Mouse (Mus musculus) Patski (cell line): ENCODE data around the gene Fam181b. TPM values are rescaled to one million over a fixed set of nuclear protein-coding genes. Genes with fewer than 3 reads are reported as not detected.

Experiments used
- ATAC-seq: fragments of 100-300 bp; one replicate; pipeline ENCODE4 v1.8.0; 2021
- CTCF ChIA-PET: fragments of 350-600 bp; sonication (Branson Sonifier 250); formaldehyde crosslinking; loops from one replicate; lab custom pipeline; 2022; ENCODE audit warnings: inconsistent platforms; lab: Charles Lee
- POLR2A ChIA-PET: fragments of 350-600 bp; sonication (Branson Sonifier 250); formaldehyde crosslinking; loops from one replicate; lab custom pipeline; 2022; ENCODE audit warnings: antibody characterized with exemption, inconsistent platforms; lab: Charles Lee
- DNase-seq: peaks from one replicate; pipeline ENCODE4 v3.0.0-alpha.2; 2011; ENCODE audit warnings: low read depth, low spot score
- H3K27me3 ChIP-seq: fragments of 371-371 bp; one replicate; pipeline ENCODE4 v1.5.1; 2021
- CTCF ChIP-seq: fragments of 100-300 bp; IDR thresholded peaks from one replicate; pipeline ENCODE4 v1.5.1; 2021
- in situ Hi-C: fragments of 300-500 bp; cut with MboI; formaldehyde crosslinking; loops from 3 replicates; pipeline ENCODE4 v1.11.1; 2018; ENCODE audit warnings: low pct_unique_long_range_greater_than_20kb, mixed read lengths
- polyA plus RNA-seq: library from polyadenylated mRNA; unstranded; gene quantifications from one replicate; pipeline ENCODE4 v1.2.3, GENCODE M21; 2021

The Fam181b gene
- polyA plus RNA-seq, 1 experiment from 2014 or later: not detected

DNA sequence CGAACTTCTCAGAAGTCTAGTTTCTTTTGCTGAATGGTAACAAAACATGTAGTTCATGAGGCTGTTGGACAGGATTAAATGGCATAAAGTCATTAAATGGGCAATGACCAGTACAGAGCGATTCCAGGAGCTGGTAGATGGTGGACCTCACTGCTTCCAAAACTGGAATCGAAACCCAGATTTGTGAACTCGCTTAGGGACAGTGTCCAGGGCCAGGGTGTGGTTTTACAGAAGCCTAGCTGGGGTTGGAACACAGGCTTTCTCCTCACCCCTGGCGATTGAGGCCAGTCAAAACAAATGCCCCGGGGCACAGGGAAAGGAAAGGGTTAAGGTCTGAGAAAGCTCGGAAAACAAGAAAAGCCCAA lies 263 bp upstream of the Fam181b start:
- H3K27me3 ChIP-seq: peaks cover 24% of the 10 kb centered on the region
- no peak for DNase-seq
- ChIA-PET POLR2A (no interaction called here), CTCF (no interaction called here)
- in situ Hi-C loops: no loop called here
- ATAC-seq: no peak
- TF ChIP-seq CTCF: no peak

DNA sequence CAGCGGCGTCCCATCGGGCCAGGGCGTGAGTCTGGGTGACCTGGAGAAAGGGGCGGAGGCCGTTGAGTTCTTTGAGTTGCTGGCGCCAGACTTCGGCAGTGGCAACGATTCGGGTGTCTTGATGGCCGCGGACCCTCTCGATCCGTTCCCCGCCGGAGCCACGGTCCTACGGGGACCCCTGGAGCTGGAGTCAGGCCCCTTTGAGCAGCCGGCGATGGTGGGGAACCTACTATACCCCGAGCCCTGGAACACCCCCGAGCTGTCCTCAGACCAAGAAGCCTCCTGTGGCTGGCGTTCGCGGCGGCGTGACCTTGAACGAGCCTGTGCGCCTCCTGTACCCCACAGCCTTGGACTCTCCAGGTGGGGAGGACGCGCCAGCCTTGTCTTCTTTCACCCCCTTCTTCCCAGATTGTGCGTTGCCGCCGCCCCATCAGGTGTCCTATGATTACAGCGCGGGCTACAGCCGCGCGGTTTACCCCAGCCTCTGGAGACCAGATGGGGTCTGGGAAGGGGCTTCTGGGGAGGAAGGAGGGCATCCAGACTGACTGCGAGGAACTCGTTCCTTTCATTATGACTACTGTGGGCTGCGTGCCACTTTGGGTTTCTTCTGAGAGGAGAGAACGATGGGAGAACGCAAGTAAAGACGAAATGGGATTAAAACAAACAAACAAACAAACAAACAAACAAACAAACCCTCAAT lies 1.2 kb downstream of the Fam181b start:
- H3K27me3 ChIP-seq: peaks cover 24% of the 10 kb centered on the region
- in situ Hi-C loops: no loop called here
- POLR2A ChIA-PET: no interaction called here
- ATAC-seq: peak; percentile 21
- DNase-seq: no peak
- no peak for TF ChIP-seq CTCF
- CTCF ChIA-PET: no interaction called here

DNA sequence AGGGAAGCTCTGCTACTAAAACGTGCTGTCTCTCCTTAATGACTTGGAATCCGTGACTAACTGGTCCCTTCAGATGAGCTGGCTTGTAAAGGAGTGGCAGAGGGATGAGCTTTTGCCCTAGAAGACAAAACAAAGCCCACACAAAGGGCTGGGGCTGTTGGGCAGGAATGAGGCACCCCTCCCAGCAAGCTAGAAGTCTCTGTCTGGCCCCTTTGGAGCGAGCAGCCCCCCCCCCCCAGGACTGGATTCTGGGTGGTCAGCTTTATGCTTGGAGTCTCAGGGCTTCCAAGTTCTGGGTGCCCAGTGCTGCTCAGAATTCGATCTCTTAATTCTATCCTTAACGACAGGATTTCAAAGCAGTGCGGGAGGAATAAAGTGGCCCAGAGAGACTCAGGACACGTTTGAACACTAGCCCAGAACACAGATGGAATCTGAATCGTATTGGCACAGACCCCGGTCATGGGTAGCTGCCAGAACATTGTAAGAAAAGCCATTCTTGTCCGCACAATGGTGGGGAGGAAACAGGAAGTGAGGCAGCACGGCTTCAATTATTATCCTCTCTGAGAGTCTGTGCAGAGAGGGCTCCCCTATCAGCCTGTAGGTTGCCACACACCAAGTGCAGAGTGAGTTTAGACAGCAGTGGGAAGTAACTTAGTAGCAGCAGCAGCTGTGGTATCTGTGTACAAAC lies 13.8 kb downstream of the Fam181b start:
- ATAC-seq: no peak
- TF ChIP-seq CTCF: no peak
- in situ Hi-C loops: loop anchor here (10.0 kb wide), 1 partner anchor 199 kb away; no protein-coding TSS in a partner anchor
- no peaks in the 10 kb centered on the region for H3K27me3 ChIP-seq
- CTCF ChIA-PET: interaction anchor here (1.4 kb wide), 1 partner anchor 17 kb away, joined by 4 read pairs; no protein-coding TSS in a partner anchor
- POLR2A ChIA-PET: no interaction called here
- no peak for DNase-seq

DNA sequence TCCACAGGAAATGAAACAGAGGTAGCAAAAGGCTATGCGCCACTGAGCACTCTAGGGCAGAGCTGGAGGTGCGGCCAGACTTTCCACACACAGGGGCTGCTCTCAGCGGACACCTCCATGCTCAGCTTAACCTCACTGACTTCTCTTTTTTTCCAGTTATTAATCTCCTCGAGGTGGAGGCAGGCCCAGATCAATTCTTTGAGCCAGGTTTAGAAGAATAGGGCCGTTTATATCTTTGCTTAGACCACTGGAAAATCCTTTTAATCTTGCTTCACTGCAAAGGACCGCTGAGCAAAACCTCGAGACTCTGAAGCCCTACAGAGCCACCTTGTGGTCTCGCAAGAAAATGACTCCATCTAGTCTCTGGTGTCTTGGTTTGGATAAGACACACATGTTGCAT lies 15.8 kb downstream of the Fam181b start:
- DNase-seq (no peak), ATAC-seq (peak; percentile 87)
- CTCF ChIA-PET: no interaction called here
- POLR2A ChIA-PET: no interaction called here
- in situ Hi-C loops: loop anchor here (10.0 kb wide), 1 partner anchor 201 kb away; no protein-coding TSS in a partner anchor
- H3K27me3 ChIP-seq: peaks cover 13% of the 10 kb centered on the region
- peak; percentile 67 for TF ChIP-seq CTCF

DNA sequence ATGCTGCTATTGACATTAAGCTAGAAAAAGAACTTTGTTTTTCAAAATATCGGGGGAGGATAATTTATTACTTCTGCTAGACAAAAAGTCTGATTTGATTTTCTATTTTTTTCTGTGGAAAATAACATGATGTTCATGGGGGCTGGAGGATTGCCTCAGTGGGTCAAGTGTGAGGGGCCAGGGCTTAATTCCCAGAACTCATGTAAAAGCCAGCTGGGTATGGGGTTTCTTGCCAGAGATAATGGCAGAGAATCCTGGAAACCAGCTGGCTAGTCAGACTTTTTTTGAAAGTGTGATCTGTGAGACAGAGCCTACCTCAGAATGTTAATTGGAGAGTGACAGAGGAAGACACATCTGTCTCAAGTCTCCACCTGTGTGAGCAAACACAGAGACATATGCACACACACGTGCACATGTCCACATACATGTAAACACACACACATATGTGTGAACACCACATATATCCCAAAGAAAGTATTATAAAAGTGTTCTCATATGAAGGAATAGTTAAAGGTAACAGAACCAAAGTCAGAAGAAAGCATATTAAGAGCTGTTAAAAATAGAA lies 25.2 kb downstream of the Fam181b start:
- CTCF ChIA-PET: no interaction called here
- TF ChIP-seq CTCF: no peak
- no peak for ATAC-seq
- POLR2A ChIA-PET: no interaction called here
- peaks cover 6% of the 10 kb centered on the region for H3K27me3 ChIP-seq
- DNase-seq: no peak
- in situ Hi-C loops: no loop called here

DNA sequence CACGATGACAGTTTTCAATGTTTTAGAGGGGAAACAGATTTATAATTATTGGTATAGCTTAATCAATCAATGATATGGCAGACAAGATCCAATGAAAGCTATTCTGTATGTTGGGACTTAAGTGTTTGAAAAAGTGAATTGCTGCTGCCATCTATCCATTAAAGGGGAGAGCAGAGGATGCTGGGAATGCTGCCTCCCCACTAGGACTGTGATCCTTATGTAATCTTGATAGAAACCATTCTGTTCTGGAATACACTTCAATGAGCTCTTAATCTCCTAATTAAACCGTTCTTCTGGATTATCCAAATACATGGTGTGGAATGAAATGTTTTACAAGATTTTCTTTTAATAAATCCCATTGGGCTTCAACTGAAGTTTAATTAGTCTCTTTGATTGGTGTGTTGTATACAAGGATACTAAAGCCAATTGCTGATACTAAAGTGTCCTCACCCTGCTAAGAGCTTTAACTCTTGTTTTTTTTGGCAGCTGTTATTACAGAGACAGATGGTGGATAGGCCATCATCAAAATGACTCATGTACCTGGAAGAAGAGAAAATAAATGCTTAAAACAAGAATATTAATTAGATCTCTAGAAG lies 30.8 kb downstream of the Fam181b start:
- ATAC-seq: no peak
- in situ Hi-C loops: no loop called here
- ChIA-PET POLR2A (no interaction called here), CTCF (interaction anchor here (0.9 to 1.3 kb wide), 2 partner anchors 14 to 17 kb away, joined by 3 to 4 read pairs; no protein-coding TSS in a partner anchor)
- H3K27me3 ChIP-seq: peaks cover 11% of the 10 kb centered on the region
- no peak for TF ChIP-seq CTCF
- DNase-seq: no peak

DNA sequence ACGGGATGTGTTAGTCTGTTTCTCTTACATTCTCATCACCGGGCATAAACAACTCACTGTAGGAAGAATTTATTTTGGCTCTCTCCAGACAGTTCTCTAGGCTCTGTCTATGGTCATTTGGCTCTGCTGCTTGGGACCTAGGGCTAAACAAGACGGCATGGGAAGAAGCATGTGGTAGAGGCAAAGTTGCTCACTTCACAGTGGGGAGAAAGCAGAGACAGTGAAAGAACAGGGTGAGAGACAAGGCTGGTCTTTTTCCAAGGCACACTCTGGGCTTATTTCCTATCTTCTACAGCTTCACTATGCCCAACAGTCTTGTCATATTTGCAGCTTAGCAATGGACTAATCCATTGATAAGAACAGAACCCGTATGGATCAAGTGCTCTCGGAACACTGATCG lies 31.4 kb downstream of the Fam181b start:
- ChIA-PET CTCF (interaction anchor here (0.9 to 1.3 kb wide), 2 partner anchors 13 to 18 kb away, joined by 3 to 4 read pairs; no protein-coding TSS in a partner anchor), POLR2A (no interaction called here)
- in situ Hi-C loops: no loop called here
- H3K27me3 ChIP-seq: peaks cover 11% of the 10 kb centered on the region
- DNase-seq (no peak), ATAC-seq (no peak)
- TF ChIP-seq CTCF: no peak

DNA sequence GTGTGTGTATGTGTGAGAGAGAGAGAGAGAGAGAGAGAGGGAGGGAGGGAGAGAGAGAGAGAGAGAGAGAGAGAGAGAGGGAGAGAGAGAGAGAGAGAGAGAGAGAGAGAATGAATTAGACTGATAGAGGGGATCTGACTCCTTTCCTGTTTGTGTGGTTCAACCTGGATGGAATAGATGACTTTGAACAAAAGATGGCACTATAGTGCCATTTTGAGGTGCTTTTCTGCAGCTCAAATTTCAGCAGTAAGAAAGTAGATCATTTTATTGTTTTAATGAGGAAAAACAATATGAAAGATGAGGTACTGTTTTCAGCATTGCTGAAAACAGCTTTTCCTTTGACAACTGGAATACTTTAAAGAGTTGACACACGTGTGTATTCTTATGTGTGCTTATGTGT lies 37.9 kb downstream of the Fam181b start:
- ChIA-PET POLR2A (no interaction called here), CTCF (no interaction called here)
- ATAC-seq: no peak
- in situ Hi-C loops: no loop called here
- no peak for TF ChIP-seq CTCF
- DNase-seq: no peak
- H3K27me3 ChIP-seq: peaks cover 7% of the 10 kb centered on the region

DNA sequence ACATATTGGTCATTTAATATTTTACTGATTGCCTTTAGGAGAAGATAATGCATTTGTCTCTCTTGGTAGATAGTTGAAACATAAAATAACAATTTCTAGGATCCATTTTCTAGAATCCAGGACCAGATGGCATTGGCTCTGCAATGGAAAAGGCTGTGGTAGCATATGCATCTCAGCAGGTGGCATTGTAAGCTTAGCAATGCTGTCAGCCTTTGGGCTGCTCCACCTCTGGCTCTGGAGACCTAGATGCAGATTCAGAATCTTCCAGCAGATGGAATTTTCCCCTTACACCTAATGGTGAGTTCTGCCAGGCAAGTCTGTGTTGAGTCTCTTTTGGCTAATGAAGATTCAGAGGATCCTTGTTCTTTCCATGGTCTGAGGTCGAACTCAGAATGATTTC lies 44.3 kb downstream of the Fam181b start:
- ChIA-PET CTCF (no interaction called here), POLR2A (no interaction called here)
- peaks cover 5% of the 10 kb centered on the region for H3K27me3 ChIP-seq

More for the DNA sequence above, 44.3 kb downstream of the Fam181b start:
- DNase-seq (no peak), ATAC-seq (no peak)
- peak; percentile 54 for TF ChIP-seq CTCF
- in situ Hi-C loops: loop anchor here (10.0 kb wide), 1 partner anchor 921 kb away; no protein-coding TSS in a partner anchor

Other genes starting within 250 kb of the Fam181b start
- 6.5 TPM for gene Ddias, start 205.6 kb upstream of the Fam181b start, polyA plus RNA-seq
- 8.8 TPM for gene Prcp, start 205.4 kb upstream of the Fam181b start, polyA plus RNA-seq